Mouse (Mus musculus): Measurements from ENCODE around the gene Gjb1.

DNA sequence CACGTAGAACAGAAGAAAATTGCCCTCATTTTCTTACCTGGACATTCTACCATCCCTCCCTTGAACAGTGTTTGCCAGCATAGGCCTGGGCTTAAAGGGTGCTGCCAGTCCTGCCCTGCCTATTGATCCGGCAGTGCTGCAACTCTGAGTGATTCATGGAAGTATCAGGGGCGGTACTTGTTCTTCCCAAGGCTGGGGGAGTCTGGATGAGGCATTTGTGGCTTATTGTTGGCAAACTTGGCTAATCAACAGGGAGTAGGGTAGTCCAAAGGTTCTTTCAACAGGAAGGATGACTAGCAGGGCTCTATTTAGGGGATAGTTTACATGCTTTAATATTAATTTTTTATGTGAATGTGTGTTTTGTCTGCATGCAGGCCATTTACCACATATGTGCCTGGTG is 5.6 kb upstream of the Gjb1 start:
- TF ChIP-seq POLR2A (IDR thresholded peaks at IDR 0.05; ENCODE audit: control insufficient read depth, low read depth, low read length) (no peak), CTCF (IDR thresholded peaks at IDR 0.05; ENCODE audit: control insufficient read depth, insufficient read depth, insufficient replicate concordance, low read depth, low read length) (no peak)

All from testis, adult 2 months (tissue).